In genomic region chr2:167659177-167659846, GRCm38 (mm10) we compare ENCODE assay signal across 8 mouse cellular contexts. TPM values are rescaled to one million over a fixed set of nuclear protein-coding genes. Genes with fewer than 3 reads are reported as not detected.
DNase-seq lines count a peak whose midpoint lies in the region; ATAC-seq lines count a peak whose summit lies in the region.

No protein-coding gene starts in this region.

- H3K36me3 ChIP-seq in forebrain, embryonic 12.5 days (replicated peaks): 0 out of 2 replicates have a peak, but pooled peaks cover 6% of the 10 kb centered on the region
- H3K36me3 ChIP-seq in forebrain, embryonic 11.5 days (ENCODE audit: control insufficient read depth, insufficient read depth, low read length): no peaks in the 10 kb centered on the region; the same call in 1 of the 2 replicates
- peaks cover 13% of the 10 kb centered on the region for H3K36me3 ChIP-seq in liver, embryonic 15.5 days (replicated peaks)

- WGBS in forebrain, embryonic 12.5 days: 76% methylated on average over 10 of the region's 10 CpGs
- 75% methylated on average over 10 of the region's 10 CpGs for WGBS in forebrain, embryonic 11.5 days
- 70% methylated on average over 10 of the region's 10 CpGs for WGBS in liver, embryonic 15.5 days (ENCODE audit: insufficient replicate concordance)

- H3K27ac ChIP-seq in forebrain, embryonic 12.5 days: no peak overlapping the region
- H3K27ac ChIP-seq in forebrain, embryonic 11.5 days (ENCODE audit: low read depth, low read length): no peak overlapping the region
- no peak overlapping the region for H3K27ac ChIP-seq in liver, embryonic 15.5 days (replicated peaks)

- no peaks in the 10 kb centered on the region for H3K9me3 ChIP-seq in forebrain, embryonic 12.5 days
- no peaks in the 10 kb centered on the region for H3K9me3 ChIP-seq in forebrain, embryonic 11.5 days (ENCODE audit: control insufficient read depth, low read length)
- no peaks in the 10 kb centered on the region for H3K9me3 ChIP-seq in liver, embryonic 15.5 days (replicated peaks)

- H3K4me3 ChIP-seq in forebrain, embryonic 12.5 days (replicated peaks): no peak overlapping the region
- no peak overlapping the region for H3K4me3 ChIP-seq in forebrain, embryonic 11.5 days (ENCODE audit: low read depth, low read length)
- H3K4me3 ChIP-seq in liver, embryonic 15.5 days (replicated peaks): peak overlapping the region; percentile 88

- no peak for ATAC-seq in forebrain, embryonic 12.5 days (ENCODE audit: low FRiP score)
- ATAC-seq in forebrain, embryonic 11.5 days (replicated peaks; ENCODE audit: low FRiP score): no peak
- ATAC-seq in liver, embryonic 15.5 days (ENCODE audit: insufficient read depth): no peak
- no peak for ATAC-seq in monocyte, adult 5-6 weeks (replicated peaks; ENCODE audit: insufficient number of reproducible peaks, low FRiP score, low TSS enrichment, poor library complexity, severe bottlenecking)

- peak overlapping the region; percentile 91 for H3K4me2 ChIP-seq in forebrain, embryonic 12.5 days
- no peak overlapping the region; the same call in 1 of the 2 replicates for H3K4me2 ChIP-seq in forebrain, embryonic 11.5 days (ENCODE audit: low read depth, low read length, severe bottlenecking)
- H3K4me2 ChIP-seq in liver, embryonic 15.5 days: peak overlapping the region; percentile 89

- no peak overlapping the region for H3K9ac ChIP-seq in forebrain, embryonic 12.5 days
- no peak overlapping the region for H3K9ac ChIP-seq in forebrain, embryonic 11.5 days (ENCODE audit: low read length)
- H3K9ac ChIP-seq in liver, embryonic 15.5 days: no peak overlapping the region

- H3K4me1 ChIP-seq in forebrain, embryonic 12.5 days: peaks cover 28% of the 10 kb centered on the region
- H3K4me1 ChIP-seq in forebrain, embryonic 11.5 days (replicated peaks; ENCODE audit: control insufficient read depth, insufficient read depth, low read length): peaks cover 10% of the 10 kb centered on the region; the same call in 1 of the 2 replicates
- H3K4me1 ChIP-seq in liver, embryonic 15.5 days (replicated peaks): peaks cover 59% of the 10 kb centered on the region

- no peak for DNase-seq in forebrain, embryonic 11.5 days (ENCODE audit: low spot score)
- DNase-seq in urinary bladder, adult 18-20 months (ENCODE audit: low spot score in 2 of 2): peak; percentile 46 to 57
- no peak for DNase-seq in urinary bladder, adult 2 months (ENCODE audit: low spot score)
- DNase-seq in adrenal gland, postnatal 14 days: no peak
- DNase-seq in cerebellum, postnatal 25 days: no peak

- H3K27me3 ChIP-seq in forebrain, embryonic 12.5 days: peaks cover 15% of the 10 kb centered on the region
- H3K27me3 ChIP-seq in forebrain, embryonic 11.5 days (ENCODE audit: control insufficient read depth, insufficient read depth, low read length): peaks cover 3% of the 10 kb centered on the region; the same call in 1 of the 2 replicates
- H3K27me3 ChIP-seq in liver, embryonic 15.5 days: peaks cover 13% of the 10 kb centered on the region

RNA-seq across cellular contexts. Expression of gene Gm20431, which starts 2.0 kb away (rescaled TPM):
- 7.5 and 10.2 TPM in 2 replicates for polyA plus RNA-seq in forebrain, embryonic 12.5 days (2016; fragmentation: Nextera tagmentation; extraction: Ambion mirVana)
- 6.6 and 15.1 TPM in 2 replicates for polyA plus RNA-seq in forebrain, embryonic 11.5 days (2014; fragmentation: Nextera tagmentation; extraction: Ambion mirVana)
- not detected in 2 replicates for polyA plus RNA-seq in urinary bladder, adult 2 months (2012; rRNA removed)
- polyA plus RNA-seq in liver, embryonic 15.5 days (2015; fragmentation: Nextera tagmentation; extraction: Ambion mirVana): 0.63 TPM in 1 of 2 replicates, not detected in the other
- total RNA-seq in adrenal gland, postnatal 14 days (2021): 19.2 and 23.8 TPM in 2 replicates
- total RNA-seq in monocyte, adult 5-6 weeks (2017): not detected in 3 replicates

RNA-seq across cellular contexts. Expression of gene Ube2v1, which starts 27.4 kb away (rescaled TPM):
- polyA plus RNA-seq in forebrain, embryonic 12.5 days (2016; fragmentation: Nextera tagmentation; extraction: Ambion mirVana): 303 and 311 TPM in 2 replicates
- 333 and 334 TPM in 2 replicates for polyA plus RNA-seq in forebrain, embryonic 11.5 days (2014; fragmentation: Nextera tagmentation; extraction: Ambion mirVana)
- polyA plus RNA-seq in urinary bladder, adult 2 months (2012; rRNA removed): 111 and 152 TPM in 2 replicates
- 187 and 195 TPM in 2 replicates for polyA plus RNA-seq in liver, embryonic 15.5 days (2015; fragmentation: Nextera tagmentation; extraction: Ambion mirVana)
- total RNA-seq in adrenal gland, postnatal 14 days (2021): 172 and 174 TPM in 2 replicates
- 43.7 to 97.6 TPM (median 59.7 TPM) in 3 replicates for total RNA-seq in monocyte, adult 5-6 weeks (2017)

RNA-seq across cellular contexts. Expression of gene Cebpb, which starts 29.4 kb away (rescaled TPM):
- polyA plus RNA-seq in forebrain, embryonic 12.5 days (2016; fragmentation: Nextera tagmentation; extraction: Ambion mirVana): 0.95 and 1.5 TPM in 2 replicates
- 1.7 and 2.6 TPM in 2 replicates for polyA plus RNA-seq in forebrain, embryonic 11.5 days (2014; fragmentation: Nextera tagmentation; extraction: Ambion mirVana)
- polyA plus RNA-seq in urinary bladder, adult 2 months (2012; rRNA removed): 57.1 and 69.7 TPM in 2 replicates
- polyA plus RNA-seq in liver, embryonic 15.5 days (2015; fragmentation: Nextera tagmentation; extraction: Ambion mirVana): 13.0 and 14.0 TPM in 2 replicates
- total RNA-seq in adrenal gland, postnatal 14 days (2021): 358 and 403 TPM in 2 replicates
- total RNA-seq in monocyte, adult 5-6 weeks (2017): 255 to 567 TPM (median 357 TPM) in 3 replicates

RNA-seq across cellular contexts. Expression of gene Tmem189, which starts 30.3 kb away (rescaled TPM):
- 31.2 and 34.5 TPM in 2 replicates for polyA plus RNA-seq in forebrain, embryonic 12.5 days (2016; fragmentation: Nextera tagmentation; extraction: Ambion mirVana)
- polyA plus RNA-seq in forebrain, embryonic 11.5 days (2014; fragmentation: Nextera tagmentation; extraction: Ambion mirVana): 35.1 and 39.2 TPM in 2 replicates
- polyA plus RNA-seq in urinary bladder, adult 2 months (2012; rRNA removed): 46.0 and 48.4 TPM in 2 replicates
- polyA plus RNA-seq in liver, embryonic 15.5 days (2015; fragmentation: Nextera tagmentation; extraction: Ambion mirVana): 17.4 and 18.2 TPM in 2 replicates
- total RNA-seq in adrenal gland, postnatal 14 days (2021): 30.7 and 37.5 TPM in 2 replicates
- total RNA-seq in monocyte, adult 5-6 weeks (2017): 55.2 to 64.6 TPM (median 57.9 TPM) in 3 replicates

Comparison
In these comparisons a context has a peak if more than half of its experiments do, and no peak if none do; other contexts are left out.
1. DNase-seq: peak in urinary bladder, adult 18-20 months (2 of 2); none in forebrain, embryonic 11.5 days (single experiment), urinary bladder, adult 2 months (single experiment), adrenal gland, postnatal 14 days (single experiment) and cerebellum, postnatal 25 days (0 of 2).